Mouse (Mus musculus) brain, embryonic 18.5 days (tissue): Measurements from ENCODE around the gene Msantd3.

Experiments used
- DNase-seq: peaks from one replicate; pipeline ENCODE4 v3.0.0-alpha.2; 2012; ENCODE audit warnings: low read depth, low spot score

Msantd3 gene

GRCm38 (mm10) chr4:48554132-48554531 is 14.4 kb downstream of the Msantd3 start:
- DNase-seq, result no peak

- no peak for DNase-seq
Observed at GRCm38 (mm10) chr4:48555729-48556128, 16.0 kb downstream of the Msantd3 start.

GRCm38 (mm10) chr4:48559652-48560051 is 19.9 kb downstream of the Msantd3 start:
- DNase-seq, result no peak

GRCm38 (mm10) chr4:48561824-48562223 is 22.1 kb downstream of the Msantd3 start:
- DNase-seq, result no peak

- no peak for DNase-seq
Observed at GRCm38 (mm10) chr4:48564962-48565361, 25.2 kb downstream of the Msantd3 start.

GRCm38 (mm10) chr4:48576361-48576760 is 36.6 kb downstream of the Msantd3 start:
- DNase-seq, result no peak

- no peak for DNase-seq
Observed at GRCm38 (mm10) chr4:48577831-48578230, 38.1 kb downstream of the Msantd3 start.

- DNase-seq, result no peak
Observed at GRCm38 (mm10) chr4:48578399-48578798, 38.7 kb downstream of the Msantd3 start.

- DNase-seq, result no peak
Observed at GRCm38 (mm10) chr4:48579475-48580110, 39.9 kb downstream of the Msantd3 start.

- DNase-seq, result no peak
Observed at GRCm38 (mm10) chr4:48581201-48581600, 41.5 kb downstream of the Msantd3 start.

GRCm38 (mm10) chr4:48581993-48582392 is 42.3 kb downstream of the Msantd3 start:
- DNase-seq, result no peak

- DNase-seq, result no peak
Observed at GRCm38 (mm10) chr4:48582941-48583340, 43.2 kb downstream of the Msantd3 start.

GRCm38 (mm10) chr4:48584421-48585240 is 44.9 kb downstream of the Msantd3 start, which contains the start of gene Tmeff1:
TSS of gene Tmeff1 (plus strand) at chr4:48585174.
- no peak for DNase-seq

- no peak for DNase-seq
Observed at GRCm38 (mm10) chr4:48585241-48586098, 45.7 kb downstream of the Msantd3 start.

- DNase-seq, result no peak
Observed at GRCm38 (mm10) chr4:48586099-48586821, 46.5 kb downstream of the Msantd3 start.

- no peak for DNase-seq
Observed at GRCm38 (mm10) chr4:48587526-48587925, 47.8 kb downstream of the Msantd3 start.

- DNase-seq, result no peak
Observed at GRCm38 (mm10) chr4:48588576-48588975, 48.8 kb downstream of the Msantd3 start.

- no peak for DNase-seq
Observed at GRCm38 (mm10) chr4:48590862-48591261, 51.1 kb downstream of the Msantd3 start.

- no peak for DNase-seq
Observed at GRCm38 (mm10) chr4:48591390-48591789, 51.7 kb downstream of the Msantd3 start.

GRCm38 (mm10) chr4:48592328-48592727 is 52.6 kb downstream of the Msantd3 start:
- DNase-seq, result no peak

- no peak for DNase-seq
Observed at GRCm38 (mm10) chr4:48592844-48593243, 53.1 kb downstream of the Msantd3 start.
